Mouse (Mus musculus): Measurements from ENCODE around the gene Cntfr. TPM values are rescaled to one million over a fixed set of nuclear protein-coding genes. Genes with fewer than 3 reads are reported as not detected.

Gene Cntfr
- total RNA-seq, 2 experiments from 2014 or later = 96.5 to 98.8 TPM

DNA sequence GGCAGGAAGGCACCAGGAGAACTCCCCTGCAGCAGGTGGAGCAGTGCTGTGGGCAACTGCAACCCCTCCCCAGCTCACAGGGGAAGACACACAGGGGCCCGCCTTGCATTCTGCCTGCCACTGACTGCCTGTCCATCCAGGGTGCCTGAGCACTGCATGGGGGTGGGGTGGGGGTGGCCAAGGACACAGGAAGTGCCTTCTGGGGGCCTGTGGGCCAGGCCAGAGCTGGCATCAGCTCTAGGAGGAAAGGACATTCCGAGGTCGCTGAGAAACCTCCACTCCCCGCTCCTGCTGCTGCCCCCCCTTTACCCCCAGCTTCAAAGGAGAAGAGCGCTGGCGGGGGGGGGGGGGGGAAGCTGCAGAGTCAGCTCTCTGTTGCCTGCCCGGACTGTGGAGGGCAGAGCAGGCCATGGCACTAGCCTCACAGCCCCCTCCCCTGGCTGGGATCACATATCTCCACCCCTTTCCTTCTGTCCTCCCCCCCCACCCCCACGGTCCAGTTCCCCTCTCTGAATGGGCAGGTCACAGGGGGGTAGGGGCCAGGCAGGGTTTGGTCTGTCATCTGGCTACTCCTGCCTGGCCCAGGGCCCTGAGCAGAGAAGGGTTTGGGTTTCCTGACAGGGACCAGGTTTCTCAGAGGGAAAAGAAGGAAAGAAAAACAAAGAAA is 31.7 kb downstream of the Cntfr start:
- TF ChIP-seq CTCF (conservative IDR thresholded peaks at IDR 0.05) = no peak
- H3K27ac ChIP-seq = no peak overlapping the region
- no peak overlapping the region for H3K4me3 ChIP-seq
- no peak for DNase-seq (ENCODE audit: low spot score in 2 of 2)

DNA sequence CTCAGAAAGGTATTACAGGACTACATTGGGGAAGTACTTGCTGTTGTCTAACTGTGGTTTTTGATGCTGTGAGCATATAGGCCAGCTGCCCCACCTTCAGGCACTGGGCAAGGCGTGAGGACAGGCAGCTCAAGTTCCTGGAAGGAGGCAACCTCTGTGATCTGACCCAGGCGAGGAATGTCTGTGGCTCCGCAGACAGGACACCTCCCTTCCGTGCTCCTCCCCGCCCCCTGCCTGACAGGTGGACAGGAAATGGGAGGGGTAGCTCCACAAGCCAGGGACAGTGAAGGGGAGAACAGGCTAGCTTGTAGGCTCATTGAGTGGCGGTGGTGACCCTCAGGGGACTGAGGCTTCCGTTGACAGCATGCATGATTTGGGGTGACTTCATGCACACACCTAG is 32.4 kb downstream of the Cntfr start:
- Histone ChIP-seq H3K27ac (no peak overlapping the region), H3K4me3 (no peak overlapping the region)
- TF ChIP-seq CTCF (conservative IDR thresholded peaks at IDR 0.05) = no peak
- DNase-seq (ENCODE audit: low spot score in 2 of 2) = no peak

DNA sequence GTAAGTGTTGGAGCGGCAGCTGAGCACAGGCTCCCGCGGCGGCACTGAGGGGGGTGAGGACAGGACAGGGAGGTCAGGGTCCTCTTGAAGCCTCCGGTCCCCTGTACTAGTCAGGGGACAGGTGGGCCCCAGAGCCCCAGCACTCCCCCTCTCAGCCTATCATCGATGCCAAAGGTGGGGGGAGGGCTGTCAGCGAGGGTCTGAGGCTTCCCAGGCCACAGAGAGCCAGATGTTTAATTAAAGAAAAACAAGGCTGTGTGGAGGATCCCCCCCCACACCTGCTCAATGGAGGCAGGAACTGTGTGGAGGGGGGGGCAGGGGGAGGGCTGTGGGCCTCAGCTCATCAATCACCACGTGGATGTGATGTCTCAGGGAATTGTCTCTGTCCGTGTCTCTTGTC is 33.3 kb downstream of the Cntfr start:
- Histone ChIP-seq H3K4me3 (no peak overlapping the region), H3K27ac (no peak overlapping the region)
- DNase-seq (ENCODE audit: low spot score in 2 of 2) = no peak
- TF ChIP-seq CTCF (conservative IDR thresholded peaks at IDR 0.05) = no peak

DNA sequence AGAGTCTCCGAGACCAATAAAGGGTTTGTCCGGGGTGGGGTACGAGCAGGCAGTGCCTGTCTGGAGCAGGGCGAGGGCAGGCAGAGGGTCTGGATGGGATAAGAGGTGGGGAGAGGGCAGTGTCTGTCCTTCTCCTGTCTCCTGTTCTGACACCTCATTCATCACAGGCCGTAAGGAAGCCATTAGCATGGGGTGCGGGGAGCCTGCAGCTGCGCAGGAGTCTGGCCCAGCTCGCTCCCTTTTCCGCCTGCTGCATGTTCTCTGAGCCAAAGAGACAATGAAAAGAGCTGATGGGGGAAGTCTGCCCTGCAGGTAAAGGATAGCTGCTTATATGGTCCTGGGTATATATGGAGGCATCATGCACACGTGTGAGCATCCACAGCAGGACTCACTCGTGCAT is 34.2 kb downstream of the Cntfr start:
- H3K4me3 ChIP-seq = no peak overlapping the region

DNA sequence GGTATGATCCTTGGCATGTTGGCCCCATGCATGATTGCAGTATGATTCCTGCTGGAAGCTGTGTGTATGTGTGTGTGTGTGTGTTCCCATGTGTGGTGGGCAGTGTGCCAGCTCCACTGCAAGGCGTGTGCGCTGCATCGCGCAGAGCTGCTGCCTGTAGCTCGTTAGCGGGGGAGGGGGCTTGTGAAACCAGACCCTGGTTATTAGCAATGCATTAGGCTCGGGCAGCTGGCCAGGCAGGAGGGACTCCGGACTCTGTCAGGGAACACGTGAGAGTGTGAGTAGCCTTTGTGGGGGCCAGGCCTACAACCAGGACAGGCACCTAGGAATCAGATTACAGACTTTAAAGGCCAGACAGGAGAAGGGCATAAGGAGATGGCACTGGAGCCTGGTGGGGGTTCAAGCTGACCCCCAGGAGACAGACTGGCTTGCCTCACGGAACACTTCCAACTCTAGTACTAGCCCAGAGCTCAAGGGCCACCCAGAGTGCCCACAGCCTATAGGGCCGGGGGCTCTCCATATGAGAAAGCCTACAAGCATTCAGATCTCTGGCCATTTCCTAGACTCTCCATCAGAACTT is 35.9 kb downstream of the Cntfr start:
- no peak for DNase-seq (ENCODE audit: low spot score in 2 of 2)
- no peak overlapping the region for H3K27ac ChIP-seq
- H3K4me3 ChIP-seq = no peak overlapping the region
- no peak for TF ChIP-seq CTCF (conservative IDR thresholded peaks at IDR 0.05)

More for the DNA sequence above, 34.2 kb downstream of the Cntfr start:
- H3K27ac ChIP-seq = no peak overlapping the region
- no peak for DNase-seq (ENCODE audit: low spot score in 2 of 2)
- no peak for TF ChIP-seq CTCF (conservative IDR thresholded peaks at IDR 0.05)

DNA sequence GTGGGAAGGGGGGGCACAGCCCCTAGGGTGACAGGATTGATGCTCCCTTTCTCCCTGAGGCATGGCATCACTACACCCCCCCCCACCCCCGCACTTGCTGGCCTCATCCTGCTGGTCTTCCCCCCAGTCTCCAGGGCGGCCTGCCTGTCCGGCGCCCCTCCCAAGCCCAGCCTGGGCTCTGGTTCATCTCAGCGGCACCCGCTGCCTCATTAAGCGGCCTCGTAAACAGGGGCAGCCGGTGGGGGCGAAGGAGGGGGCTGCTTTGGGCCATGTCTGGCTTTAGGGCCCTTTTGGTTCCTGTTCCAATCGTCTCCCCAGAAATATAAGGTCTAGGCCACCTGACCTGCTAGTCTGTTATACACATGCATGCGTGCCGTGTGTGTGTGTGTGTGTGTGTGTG is 37.3 kb downstream of the Cntfr start:
- H3K4me3 ChIP-seq = no peak overlapping the region
- H3K27ac ChIP-seq = no peak overlapping the region
- TF ChIP-seq CTCF (conservative IDR thresholded peaks at IDR 0.05) = no peak
- DNase-seq (ENCODE audit: low spot score in 2 of 2) = no peak

DNA sequence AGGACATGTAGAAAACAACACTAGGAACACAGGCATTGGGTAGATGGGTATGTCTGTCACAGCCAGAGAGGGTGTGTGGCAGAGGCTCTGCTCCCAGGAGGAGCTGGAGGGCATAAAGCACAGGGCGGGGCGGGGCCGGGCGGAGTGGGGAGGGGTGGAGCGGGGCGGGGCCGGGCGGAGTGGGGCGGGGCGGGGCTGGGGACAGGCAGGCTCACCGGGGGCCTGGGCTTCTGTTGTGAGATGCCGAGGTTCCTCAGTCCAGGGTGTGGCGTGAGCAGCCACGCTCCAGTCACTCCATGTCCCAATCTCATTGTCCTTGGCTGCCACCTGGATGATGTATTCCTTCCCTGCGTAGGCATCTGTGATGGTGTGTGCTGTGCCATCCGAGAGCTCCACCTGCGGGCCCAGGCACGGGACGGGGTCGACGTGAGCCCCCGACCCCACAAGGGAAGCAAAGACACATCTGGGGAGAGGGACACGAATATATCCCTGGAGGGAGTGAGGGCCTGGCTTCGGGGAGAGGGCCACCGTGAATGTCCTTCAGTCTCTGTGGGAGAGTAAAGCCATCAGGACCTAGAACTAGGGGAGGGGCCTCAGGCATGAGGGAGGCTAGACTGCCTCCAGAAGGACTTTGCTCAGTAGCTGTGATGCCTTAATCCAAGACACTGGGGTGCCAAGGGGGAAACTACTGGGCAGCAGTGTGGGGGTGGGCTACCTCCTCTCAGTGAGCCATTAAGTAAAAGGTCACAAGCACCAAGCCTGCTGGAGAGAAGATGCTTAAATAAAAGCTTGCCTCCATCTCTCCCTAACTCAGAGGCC is 38.1 kb downstream of the Cntfr start:
- no peak for DNase-seq (ENCODE audit: low spot score in 2 of 2)
- Histone ChIP-seq H3K4me3 (no peak overlapping the region), H3K27ac (no peak overlapping the region)
- no peak for TF ChIP-seq CTCF (conservative IDR thresholded peaks at IDR 0.05)

DNA sequence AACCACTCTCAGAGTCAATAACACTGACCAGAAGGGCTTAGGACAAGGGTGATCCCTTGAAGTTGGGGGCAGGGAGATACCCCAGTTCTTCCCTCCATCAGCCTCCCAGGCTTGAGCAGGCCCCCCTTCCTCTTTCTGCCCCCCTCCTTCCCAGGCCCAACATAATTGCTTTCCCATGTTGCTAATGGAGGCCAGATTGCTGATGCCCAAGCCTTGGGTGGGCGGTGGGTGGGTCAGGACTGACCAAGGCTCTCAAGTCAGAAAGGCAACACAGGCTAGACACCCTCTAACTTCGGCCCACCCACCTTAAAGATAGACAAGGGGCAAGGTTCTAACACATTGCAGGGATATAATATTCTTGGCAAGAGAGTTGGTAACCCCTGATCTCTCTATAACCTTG is 41.4 kb downstream of the Cntfr start:
- no peak for DNase-seq (ENCODE audit: low spot score in 2 of 2)
- TF ChIP-seq CTCF (conservative IDR thresholded peaks at IDR 0.05) = no peak
- H3K27ac ChIP-seq = no peak overlapping the region
- no peak overlapping the region for H3K4me3 ChIP-seq

DNA sequence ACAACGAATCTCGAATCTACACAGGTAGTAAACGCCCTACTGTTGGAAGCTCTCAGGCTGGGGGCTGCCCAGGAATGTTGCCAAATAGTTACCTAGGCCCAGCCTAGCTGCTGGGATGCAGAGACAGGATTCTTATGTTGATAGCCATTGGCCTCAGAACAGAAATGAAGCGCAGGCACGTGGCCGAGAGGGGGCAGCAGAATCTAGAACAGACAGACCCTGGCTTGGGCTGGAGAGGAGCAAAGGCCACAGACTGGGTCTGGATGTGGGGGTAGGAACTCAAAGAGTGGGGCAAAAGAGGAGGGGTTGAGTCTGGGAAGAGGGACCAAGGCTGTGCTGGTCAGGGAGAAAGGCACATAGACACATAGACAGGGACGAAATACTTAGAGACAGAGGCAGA is 42.7 kb downstream of the Cntfr start:
- H3K4me3 ChIP-seq = no peak overlapping the region
- TF ChIP-seq CTCF (conservative IDR thresholded peaks at IDR 0.05) = peak; percentile 74
- DNase-seq (ENCODE audit: low spot score in 2 of 2) = peak; percentile 38 to 56
- 0 out of 2 replicates have a peak overlapping the region, but pooled peaks have one; percentile 49 for H3K27ac ChIP-seq

DNA sequence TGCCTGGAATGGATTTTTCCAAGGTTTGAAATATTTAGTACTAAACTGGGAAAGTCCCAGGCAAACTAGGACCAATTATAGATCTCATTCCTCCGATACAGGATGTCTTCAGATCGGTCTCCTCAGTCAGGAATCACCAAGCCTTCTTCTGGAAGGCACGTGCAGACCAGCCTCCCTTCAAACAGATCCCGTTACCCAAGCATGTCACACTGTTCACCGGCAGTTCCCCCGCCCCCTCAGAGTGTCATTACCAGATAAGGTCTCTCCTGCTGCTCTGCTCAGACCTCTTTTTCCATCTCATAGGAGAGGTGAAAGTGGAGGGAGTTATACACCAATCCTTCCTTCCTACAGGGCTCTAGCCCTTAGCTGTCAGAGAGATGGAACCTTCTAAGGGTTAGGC is 43.2 kb downstream of the Cntfr start:
- no peak; the same call in none of the 2 replicates for TF ChIP-seq CTCF (conservative IDR thresholded peaks at IDR 0.05)
- H3K4me3 ChIP-seq = no peak overlapping the region
- no peak for DNase-seq (ENCODE audit: low spot score in 2 of 2)
- H3K27ac ChIP-seq = peak overlapping the region; percentile 49; the same call in 1 of the 2 replicates

DNA sequence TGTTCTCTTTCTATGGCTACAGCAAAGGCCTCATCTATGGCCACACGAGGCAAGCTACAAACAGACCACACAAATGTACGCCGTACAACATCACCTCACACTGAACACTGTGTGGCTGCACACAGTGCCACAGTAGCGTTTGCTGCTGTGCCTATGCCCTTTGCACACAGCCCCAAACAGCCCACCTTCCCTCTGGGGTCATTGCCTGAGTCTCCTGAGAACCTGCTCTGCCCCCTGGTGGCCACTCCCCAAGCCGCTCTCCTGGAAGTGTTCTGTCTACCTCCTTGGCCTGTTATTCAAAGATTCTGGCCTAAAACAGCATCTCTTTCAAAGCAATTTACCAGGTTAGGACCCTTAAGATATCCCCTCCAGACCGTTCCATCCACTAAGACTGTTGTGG is 43.6 kb downstream of the Cntfr start:
- peak; percentile 56 to 77 for DNase-seq (ENCODE audit: low spot score in 2 of 2)
- Histone ChIP-seq H3K27ac (peak overlapping the region; percentile 49; the same call in 1 of the 2 replicates), H3K4me3 (no peak overlapping the region)
- TF ChIP-seq CTCF (conservative IDR thresholded peaks at IDR 0.05) = peak; percentile 94

DNA sequence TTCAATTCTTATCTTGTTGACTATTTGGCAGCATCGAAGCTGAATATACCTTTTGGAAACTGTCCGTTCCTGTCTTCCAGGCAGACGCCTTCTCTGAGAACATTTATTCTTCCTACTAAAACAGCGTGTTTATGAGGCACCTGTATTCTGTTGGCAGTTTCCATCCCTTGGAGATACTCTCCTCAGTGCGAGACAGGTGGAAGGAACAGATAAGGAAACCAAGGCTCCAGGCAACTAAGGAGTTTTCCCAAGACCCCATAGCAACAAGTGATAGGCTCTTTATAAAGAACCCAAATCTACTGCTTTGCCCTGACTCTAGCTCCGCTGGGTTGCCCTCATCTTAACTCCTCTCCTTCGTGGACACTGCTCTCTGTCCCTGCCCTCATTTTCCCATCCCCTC is 48.3 kb downstream of the Cntfr start:
- no peak for DNase-seq (ENCODE audit: low spot score in 2 of 2)
- peak overlapping the region; percentile 74 for H3K27ac ChIP-seq
- H3K4me3 ChIP-seq = no peak overlapping the region
- TF ChIP-seq CTCF (conservative IDR thresholded peaks at IDR 0.05) = no peak

DNA sequence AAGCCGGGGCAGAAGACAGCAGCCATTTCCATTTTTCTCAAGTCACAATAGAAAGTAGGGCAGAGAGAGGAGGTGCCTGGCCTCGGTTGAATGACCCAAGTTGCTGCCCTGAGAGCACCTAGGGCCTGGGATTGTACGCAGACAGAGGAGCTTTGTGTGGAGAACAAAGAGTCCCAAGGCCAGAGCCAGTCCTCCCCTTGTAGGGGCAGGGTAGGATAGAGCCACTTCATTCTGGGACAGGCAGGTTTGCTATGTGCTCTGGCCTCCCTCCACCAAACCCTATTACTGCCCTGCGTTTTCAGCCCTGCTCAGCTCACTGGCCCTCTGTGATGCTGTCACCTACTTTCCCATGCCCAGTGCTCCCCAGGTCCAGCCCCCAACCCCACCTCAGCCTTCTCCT is 48.7 kb downstream of the Cntfr start:
- no peak for TF ChIP-seq CTCF (conservative IDR thresholded peaks at IDR 0.05)
- peak overlapping the region; percentile 74 for H3K27ac ChIP-seq
- peak in 1 of 2 experiments; percentile 43 for DNase-seq (ENCODE audit: low spot score in 2 of 2)
- no peak overlapping the region for H3K4me3 ChIP-seq
